Mouse (Mus musculus): Measurements from ENCODE around the gene Dctd. TPM values are rescaled to one million over a fixed set of nuclear protein-coding genes. Genes with fewer than 3 reads are reported as not detected.

Gene Dctd
- polyA plus RNA-seq, 1 experiment from 2014 or later: 47.4 TPM

GRCm38 (mm10) chr8:48098081-48098639, 732 bp upstream of the Dctd start:
- DNase-seq (ENCODE audit: low spot score) (no peak), ATAC-seq (replicated peaks; ENCODE audit: low FRiP score, low TSS enrichment, low read depth) (no peak)
- peak overlapping the region; percentile 21; the same call in 1 of the 2 replicates for H3K4me3 ChIP-seq (ENCODE audit: low read depth, low read length)
- no peaks in the 10 kb centered on the region for H3K36me3 ChIP-seq (ENCODE audit: control insufficient read depth, insufficient read depth, low read length)
- H3K9ac ChIP-seq (ENCODE audit: low read length): no peak overlapping the region; the same call in 1 of the 2 replicates
- WGBS: 66% methylated on average over 13 of the region's 13 CpGs
- no peak overlapping the region for H3K27ac ChIP-seq (ENCODE audit: low read depth)
- H3K9me3 ChIP-seq (ENCODE audit: control insufficient read depth, low read length): no peaks in the 10 kb centered on the region
- H3K4me2 ChIP-seq (ENCODE audit: low read length): peak overlapping the region; percentile 52
- no peaks in the 10 kb centered on the region for H3K27me3 ChIP-seq (replicated peaks; ENCODE audit: control insufficient read depth, insufficient read depth, low read length)
- peaks cover 5% of the 10 kb centered on the region; the same call in 1 of the 2 replicates for H3K4me1 ChIP-seq (replicated peaks; ENCODE audit: control insufficient read depth, insufficient read depth, low read length)

DNA sequence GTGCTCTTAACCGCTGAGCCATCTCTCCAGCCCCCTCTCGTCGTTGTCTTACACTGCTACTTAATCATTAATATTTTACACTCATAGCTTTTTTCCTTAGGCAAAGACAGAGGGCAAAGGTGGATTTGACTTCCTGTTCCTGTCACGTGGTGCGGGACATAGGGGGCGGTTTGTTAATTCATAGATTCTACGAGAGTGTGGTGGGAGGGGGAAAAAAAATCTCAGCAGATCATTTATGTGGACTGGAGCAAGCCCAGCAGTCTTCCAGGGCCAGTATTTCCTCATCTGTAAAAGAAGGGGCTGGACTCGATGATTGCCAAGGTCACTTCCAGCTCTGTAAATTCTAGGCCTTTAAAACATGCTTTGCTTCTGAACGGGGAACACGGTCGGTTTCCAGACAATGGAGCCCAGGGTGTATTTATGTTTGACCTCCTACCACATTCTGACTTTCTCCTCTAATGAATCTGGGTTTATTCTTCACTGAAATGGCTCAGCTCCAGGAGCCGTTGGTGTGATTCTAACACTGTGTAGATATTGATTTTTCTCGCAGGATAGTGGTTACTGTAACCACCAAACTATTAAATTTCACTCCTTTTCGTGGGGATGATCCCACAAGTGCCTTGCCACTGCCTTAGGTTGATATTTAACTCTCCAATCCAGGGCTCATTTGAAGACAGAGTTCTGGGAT, 1.4 kb downstream of the Dctd start:
- ATAC-seq (replicated peaks; ENCODE audit: low FRiP score, low TSS enrichment, low read depth) (no peak), DNase-seq (ENCODE audit: low spot score) (no peak)
- H3K27me3 ChIP-seq (replicated peaks; ENCODE audit: control insufficient read depth, insufficient read depth, low read length): no peaks in the 10 kb centered on the region
- H3K9ac ChIP-seq (ENCODE audit: low read length): no peak overlapping the region
- H3K27ac ChIP-seq (ENCODE audit: low read depth): no peak overlapping the region
- no peak overlapping the region for H3K4me2 ChIP-seq (ENCODE audit: low read length)
- 58% methylated on average over 14 of the region's 14 CpGs for WGBS
- H3K4me3 ChIP-seq (ENCODE audit: low read depth, low read length): no peak overlapping the region
- no peaks in the 10 kb centered on the region for H3K36me3 ChIP-seq (ENCODE audit: control insufficient read depth, insufficient read depth, low read length)
- peaks cover 5% of the 10 kb centered on the region; the same call in 1 of the 2 replicates for H3K4me1 ChIP-seq (replicated peaks; ENCODE audit: control insufficient read depth, insufficient read depth, low read length)
- H3K9me3 ChIP-seq (ENCODE audit: control insufficient read depth, low read length): peaks cover 8% of the 10 kb centered on the region; the same call in 1 of the 2 replicates

DNA sequence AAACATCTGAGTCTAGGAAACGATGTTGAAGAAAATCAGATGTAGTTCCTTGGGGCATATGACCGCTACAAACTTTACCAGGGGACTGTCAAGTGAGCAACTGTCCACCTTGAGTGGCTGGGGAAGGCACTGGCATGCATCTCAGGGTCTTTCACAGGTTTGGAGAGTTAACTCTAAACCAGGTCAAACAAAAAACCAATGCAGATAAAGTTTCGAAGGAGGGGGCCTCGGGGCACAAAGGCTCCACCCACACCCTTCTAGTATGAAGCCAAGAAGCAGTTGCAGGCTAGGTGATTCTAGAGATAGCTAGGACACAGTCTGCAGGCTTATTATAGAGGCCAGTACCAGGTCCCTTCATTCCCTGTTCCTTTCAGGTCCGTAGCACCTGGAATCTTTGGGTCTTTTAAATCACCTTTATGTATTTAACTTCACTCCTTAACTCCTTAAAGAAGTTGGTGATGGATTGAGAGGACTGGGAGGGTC, 10.5 kb downstream of the Dctd start:
- ATAC-seq (replicated peaks; ENCODE audit: low FRiP score, low TSS enrichment, low read depth): peak; percentile 53
- peak overlapping the region; percentile 76 for H3K4me3 ChIP-seq (ENCODE audit: low read depth, low read length)
- H3K4me2 ChIP-seq (ENCODE audit: low read length): peak overlapping the region; percentile 66
- H3K36me3 ChIP-seq (ENCODE audit: control insufficient read depth, insufficient read depth, low read length): peaks cover 11% of the 10 kb centered on the region; the same call in 1 of the 2 replicates
- H3K9ac ChIP-seq (ENCODE audit: low read length): peak overlapping the region; percentile 72
- H3K9me3 ChIP-seq (ENCODE audit: control insufficient read depth, low read length): peaks cover 4% of the 10 kb centered on the region; the same call in 1 of the 2 replicates
- peaks cover 9% of the 10 kb centered on the region; the same call in 1 of the 2 replicates for H3K4me1 ChIP-seq (replicated peaks; ENCODE audit: control insufficient read depth, insufficient read depth, low read length)
- no peaks in the 10 kb centered on the region for H3K27me3 ChIP-seq (replicated peaks; ENCODE audit: control insufficient read depth, insufficient read depth, low read length)
- WGBS: 17% methylated on average over 5 of the region's 5 CpGs
- DNase-seq (ENCODE audit: low spot score): peak; percentile 59
- H3K27ac ChIP-seq (ENCODE audit: low read depth): peak overlapping the region; percentile 57; the same call in 1 of the 2 replicates

DNA sequence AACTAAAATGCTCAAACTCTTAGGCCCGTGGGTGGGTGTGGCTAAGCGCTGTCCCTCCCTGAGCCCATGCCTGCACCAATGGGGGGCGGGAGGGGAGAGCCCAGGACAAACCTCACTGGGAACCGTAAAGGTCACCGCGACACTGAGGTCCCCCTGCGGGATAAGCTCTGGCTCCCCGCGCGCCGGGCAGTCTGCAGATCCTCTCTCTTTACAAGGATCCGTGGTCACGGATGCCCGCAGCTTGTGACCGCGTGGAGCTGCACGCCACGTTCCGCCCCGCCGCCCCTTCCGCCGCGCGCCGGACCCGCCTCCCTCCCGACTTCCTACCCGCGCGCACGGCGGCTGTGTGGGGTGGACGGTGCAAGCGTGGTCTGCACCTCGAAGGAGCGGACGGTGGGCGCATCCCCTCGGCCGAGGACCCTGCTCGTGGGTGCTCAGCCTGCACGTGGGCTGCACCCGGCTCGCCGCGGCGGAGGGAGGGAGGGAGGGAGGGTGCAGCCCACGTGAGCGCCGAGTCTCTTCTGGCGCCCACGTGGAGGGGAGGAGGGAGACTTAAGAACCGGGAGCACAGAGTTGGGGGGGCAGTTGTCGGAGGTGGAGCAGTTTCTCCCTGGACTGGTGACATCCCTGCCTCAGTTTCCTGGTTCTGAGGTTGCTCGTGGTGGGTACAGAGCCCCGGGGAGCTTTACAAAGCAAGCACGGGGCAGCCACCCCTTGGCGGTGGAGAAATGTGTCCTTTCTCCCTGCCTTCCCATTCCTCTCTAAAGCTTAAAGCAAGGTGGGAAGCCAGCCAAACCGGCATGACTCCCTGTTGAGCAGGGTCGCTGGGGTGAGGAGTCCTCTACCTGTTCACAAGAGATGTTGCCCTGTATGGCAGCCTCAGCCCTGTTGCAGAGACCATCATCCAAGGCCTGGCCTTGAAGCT, 11.2 kb downstream of the Dctd start:
- under 1% methylated on average over 56 of the region's 61 CpGs for WGBS

DNA sequence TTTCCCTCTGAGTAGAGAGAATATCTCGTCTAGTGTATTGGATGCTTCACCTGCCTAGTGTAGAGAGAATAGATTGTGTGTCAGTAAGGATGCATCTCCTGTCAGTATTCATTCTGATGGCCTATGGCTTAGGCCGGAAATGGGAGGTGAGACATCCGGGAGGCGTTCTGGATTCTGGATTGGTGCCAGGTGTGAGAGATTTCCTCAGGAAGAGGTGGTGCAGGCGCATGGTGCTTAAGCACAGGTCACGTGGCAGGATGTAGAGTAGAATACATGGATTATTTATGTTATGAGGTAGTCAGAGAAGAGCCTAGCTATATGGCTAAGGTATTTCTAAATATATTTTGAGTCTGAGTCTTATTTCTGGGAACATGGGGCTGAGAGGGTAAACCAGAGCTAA, 15.7 kb downstream of the Dctd start:
- no peak for ATAC-seq (replicated peaks; ENCODE audit: low FRiP score, low TSS enrichment, low read depth)
- Histone ChIP-seq H3K36me3 (ENCODE audit: control insufficient read depth, insufficient read depth, low read length) (peaks cover 41% of the 10 kb centered on the region), H3K4me3 (ENCODE audit: low read depth, low read length) (no peak overlapping the region), H3K4me2 (ENCODE audit: low read length) (no peak overlapping the region), H3K9me3 (ENCODE audit: control insufficient read depth, low read length) (peaks cover 6% of the 10 kb centered on the region; the same call in 1 of the 2 replicates), H3K27me3 (replicated peaks; ENCODE audit: control insufficient read depth, insufficient read depth, low read length) (no peaks in the 10 kb centered on the region), H3K9ac (ENCODE audit: low read length) (no peak overlapping the region), H3K4me1 (replicated peaks; ENCODE audit: control insufficient read depth, insufficient read depth, low read length) (no peaks in the 10 kb centered on the region; the same call in 1 of the 2 replicates), H3K27ac (ENCODE audit: low read depth) (no peak overlapping the region)
- WGBS: 50% methylated on average over 6 of the region's 6 CpGs
- no peak for DNase-seq (ENCODE audit: low spot score)

More for the DNA sequence above, 11.2 kb downstream of the Dctd start:
- Histone ChIP-seq H3K4me3 (ENCODE audit: low read depth, low read length) (peak overlapping the region; percentile 76), H3K27me3 (replicated peaks; ENCODE audit: control insufficient read depth, insufficient read depth, low read length) (no peaks in the 10 kb centered on the region), H3K27ac (ENCODE audit: low read depth) (peak overlapping the region; percentile 57), H3K36me3 (ENCODE audit: control insufficient read depth, insufficient read depth, low read length) (peaks cover 16% of the 10 kb centered on the region; the same call in 1 of the 2 replicates), H3K4me1 (replicated peaks; ENCODE audit: control insufficient read depth, insufficient read depth, low read length) (peaks cover 9% of the 10 kb centered on the region; the same call in 1 of the 2 replicates), H3K4me2 (ENCODE audit: low read length) (peak overlapping the region; percentile 66), H3K9ac (ENCODE audit: low read length) (peak overlapping the region; percentile 72), H3K9me3 (ENCODE audit: control insufficient read depth, low read length) (no peaks in the 10 kb centered on the region)
- peak; percentile 89 for DNase-seq (ENCODE audit: low spot score)
- peak; percentile 94 for ATAC-seq (replicated peaks; ENCODE audit: low FRiP score, low TSS enrichment, low read depth)

DNA sequence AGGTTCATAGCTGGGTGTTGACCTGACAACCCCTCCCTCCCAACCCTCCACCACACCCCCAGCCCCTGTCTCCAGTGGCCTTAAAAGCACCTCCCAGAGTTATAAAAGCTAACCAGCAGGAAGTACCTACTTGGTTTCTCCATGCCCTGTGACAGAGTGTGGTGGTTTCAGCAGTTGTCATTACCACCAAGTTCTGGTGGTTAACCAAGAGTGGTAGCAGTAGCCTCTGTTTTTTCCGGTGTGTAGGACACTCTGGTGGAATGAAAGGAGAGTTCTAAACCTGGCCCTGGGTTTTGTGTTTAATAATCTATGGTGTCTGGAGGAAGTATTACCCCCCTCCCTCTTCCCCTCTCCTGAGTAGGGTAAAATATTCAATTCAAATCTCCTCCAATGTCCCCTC, 24.1 kb downstream of the Dctd start:
- ATAC-seq (replicated peaks; ENCODE audit: low FRiP score, low TSS enrichment, low read depth): no peak

DNA sequence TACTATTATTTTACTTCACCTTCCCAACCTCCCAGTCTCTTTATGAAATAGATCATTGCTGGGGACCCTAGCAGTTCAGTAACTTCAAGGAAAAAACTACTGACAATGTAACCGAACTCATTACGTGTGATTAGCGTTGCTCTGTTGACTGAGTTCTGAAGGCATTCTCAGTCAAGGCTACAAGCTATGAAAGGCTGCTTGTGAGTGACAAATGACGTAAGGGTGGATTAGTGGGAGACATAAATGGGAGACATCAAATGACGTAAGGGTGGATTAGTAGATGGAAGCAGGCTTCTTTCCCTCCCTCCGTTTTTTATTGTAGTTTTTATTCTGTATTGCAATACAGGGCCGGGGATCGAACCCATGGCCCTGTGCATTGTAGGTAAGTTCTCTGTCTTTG, 26.0 kb downstream of the Dctd start:
- WGBS: 87% methylated on average over 8 of the region's 8 CpGs
- no peaks in the 10 kb centered on the region for H3K4me1 ChIP-seq (replicated peaks; ENCODE audit: control insufficient read depth, insufficient read depth, low read length)
- no peaks in the 10 kb centered on the region for H3K9me3 ChIP-seq (ENCODE audit: control insufficient read depth, low read length)
- H3K36me3 ChIP-seq (ENCODE audit: control insufficient read depth, insufficient read depth, low read length): peaks cover 9% of the 10 kb centered on the region
- ATAC-seq (replicated peaks; ENCODE audit: low FRiP score, low TSS enrichment, low read depth): no peak
- H3K4me2 ChIP-seq (ENCODE audit: low read length): no peak overlapping the region
- no peaks in the 10 kb centered on the region for H3K27me3 ChIP-seq (replicated peaks; ENCODE audit: control insufficient read depth, insufficient read depth, low read length)
- DNase-seq (ENCODE audit: low spot score): no peak
- no peak overlapping the region for H3K9ac ChIP-seq (ENCODE audit: low read length)
- H3K4me3 ChIP-seq (ENCODE audit: low read depth, low read length): no peak overlapping the region
- H3K27ac ChIP-seq (ENCODE audit: low read depth): no peak overlapping the region

More for the DNA sequence above, 24.1 kb downstream of the Dctd start:
- Histone ChIP-seq H3K4me3 (ENCODE audit: low read depth, low read length) (no peak overlapping the region), H3K4me2 (ENCODE audit: low read length) (no peak overlapping the region), H3K9ac (ENCODE audit: low read length) (no peak overlapping the region), H3K4me1 (replicated peaks; ENCODE audit: control insufficient read depth, insufficient read depth, low read length) (no peaks in the 10 kb centered on the region), H3K27ac (ENCODE audit: low read depth) (no peak overlapping the region), H3K36me3 (ENCODE audit: control insufficient read depth, insufficient read depth, low read length) (peaks cover 6% of the 10 kb centered on the region; the same call in 1 of the 2 replicates), H3K9me3 (ENCODE audit: control insufficient read depth, low read length) (peaks cover 6% of the 10 kb centered on the region; the same call in 1 of the 2 replicates), H3K27me3 (replicated peaks; ENCODE audit: control insufficient read depth, insufficient read depth, low read length) (no peaks in the 10 kb centered on the region)
- no peak for DNase-seq (ENCODE audit: low spot score)
- WGBS: 95% methylated on average over 1 of the region's 1 CpGs

DNA sequence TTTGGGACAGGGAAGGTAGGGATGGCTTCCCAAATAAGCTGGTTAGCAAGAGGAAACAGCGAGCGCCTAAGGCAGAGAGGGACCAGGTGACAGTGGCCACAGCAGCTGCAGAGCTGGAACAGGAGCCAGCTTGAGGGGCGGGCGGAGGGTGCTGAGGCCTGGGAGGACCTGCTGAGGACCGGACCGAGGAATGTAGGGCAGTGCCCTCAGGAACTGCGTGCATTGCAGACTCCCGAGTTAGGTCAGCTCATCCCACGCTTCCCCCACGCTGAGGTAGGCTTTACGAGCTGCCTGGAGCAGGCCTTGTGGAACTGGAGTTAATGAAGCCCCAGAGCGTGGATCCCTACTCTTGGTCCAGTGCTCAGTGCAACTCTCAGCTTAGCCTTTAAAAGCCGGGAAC, 28.1 kb downstream of the Dctd start:
- Histone ChIP-seq H3K9me3 (ENCODE audit: control insufficient read depth, low read length) (no peaks in the 10 kb centered on the region), H3K36me3 (ENCODE audit: control insufficient read depth, insufficient read depth, low read length) (peaks cover 16% of the 10 kb centered on the region), H3K4me3 (ENCODE audit: low read depth, low read length) (no peak overlapping the region), H3K27ac (ENCODE audit: low read depth) (no peak overlapping the region), H3K4me2 (ENCODE audit: low read length) (no peak overlapping the region), H3K4me1 (replicated peaks; ENCODE audit: control insufficient read depth, insufficient read depth, low read length) (no peaks in the 10 kb centered on the region), H3K9ac (ENCODE audit: low read length) (no peak overlapping the region), H3K27me3 (replicated peaks; ENCODE audit: control insufficient read depth, insufficient read depth, low read length) (no peaks in the 10 kb centered on the region)
- DNase-seq (ENCODE audit: low spot score) (no peak), ATAC-seq (replicated peaks; ENCODE audit: low FRiP score, low TSS enrichment, low read depth) (no peak)
- WGBS: 75% methylated on average over 13 of the region's 13 CpGs
